ENCODE assay signal across 23 mouse cellular contexts in genomic region chr9:116813396-116813795, GRCm38 (mm10).
DNase-seq lines count a peak whose midpoint lies in the region; ATAC-seq lines count a peak whose summit lies in the region.
"Had no signal": no experiment of that assay in that cellular context is flagged by ENCODE, and none has a peak within 500 bp of the region (broad histone marks: within the 10 kb centered on the region; RNA-seq: fewer than 3 reads in every experiment).

No protein-coding gene starts in this region.

- 72% methylated on average over 2 of the region's 2 CpGs for whole genome bisulfite sequencing in hindbrain, embryonic 13.5 days
- WGBS in hindbrain, embryonic 10.5 days = 74% methylated on average over 2 of the region's 2 CpGs
- 76% methylated on average over 2 of the region's 2 CpGs for WGBS in midbrain, embryonic 14.5 days
- WGBS in midbrain, embryonic 16.5 days = 76% methylated on average over 2 of the region's 2 CpGs
- 69% methylated on average over 2 of the region's 2 CpGs for WGBS in limb, embryonic 12.5 days
- 64% methylated on average over 2 of the region's 2 CpGs for WGBS in kidney, embryonic 16.5 days

- no peaks in the 10 kb centered on the region for H3K9me3 ChIP-seq in hindbrain, embryonic 13.5 days
- no peaks in the 10 kb centered on the region for H3K9me3 ChIP-seq in hindbrain, embryonic 10.5 days
- no peaks in the 10 kb centered on the region for H3K9me3 ChIP-seq in midbrain, embryonic 14.5 days (ENCODE audit: control insufficient read depth, low read length)
- H3K9me3 ChIP-seq in midbrain, embryonic 16.5 days (replicated peaks; ENCODE audit: control insufficient read depth, low read length, poor library complexity, severe bottlenecking) = no peaks in the 10 kb centered on the region
- no peaks in the 10 kb centered on the region for H3K9me3 ChIP-seq in limb, embryonic 12.5 days
- H3K9me3 ChIP-seq in kidney, embryonic 16.5 days (ENCODE audit: low read length) = no peaks in the 10 kb centered on the region
- H3K9me3 ChIP-seq: embryonic facial prominence, embryonic 13.5 days; heart, embryonic 12.5 days; liver, embryonic 15.5 days; stomach, embryonic 15.5 days had no signal

- H3K4me1 ChIP-seq in hindbrain, embryonic 13.5 days (replicated peaks) = peaks cover 15% of the 10 kb centered on the region
- peaks cover 10% of the 10 kb centered on the region for H3K4me1 ChIP-seq in hindbrain, embryonic 10.5 days (replicated peaks)
- H3K4me1 ChIP-seq in midbrain, embryonic 14.5 days (ENCODE audit: control insufficient read depth, insufficient read depth, low read length) = 0 out of 2 replicates have a peak, but pooled peaks cover 4% of the 10 kb centered on the region
- H3K4me1 ChIP-seq in midbrain, embryonic 16.5 days (ENCODE audit: control insufficient read depth, insufficient read depth, low read length) = peaks cover 3% of the 10 kb centered on the region; the same call in 1 of the 2 replicates
- H3K4me1 ChIP-seq in limb, embryonic 12.5 days (replicated peaks) = peaks cover 45% of the 10 kb centered on the region
- peaks cover 7% of the 10 kb centered on the region for H3K4me1 ChIP-seq in kidney, embryonic 16.5 days (ENCODE audit: insufficient read depth, low read length)
- H3K4me1 ChIP-seq: liver, embryonic 15.5 days had no signal

- DNase-seq in hindbrain, embryonic 10.5 days (ENCODE audit: low spot score) = no peak
- no peak for DNase-seq in midbrain, embryonic 14.5 days
- DNase-seq in skeletal muscle tissue, adult 2 months (ENCODE audit: low read depth, low spot score) = peak; percentile 21
- no peak for DNase-seq in cerebellum, adult 11-12 months
- DNase-seq: cerebellum, postnatal 10 days; heart, postnatal 14 days; kidney, adult 2 months; kidney, postnatal 14 days; left cerebral cortex, postnatal 4 days; right cerebral cortex, postnatal 25 days had no signal

- H3K27me3 ChIP-seq in hindbrain, embryonic 13.5 days = no peaks in the 10 kb centered on the region
- H3K27me3 ChIP-seq in hindbrain, embryonic 10.5 days (ENCODE audit: insufficient read depth, poor library complexity, severe bottlenecking) = no peaks in the 10 kb centered on the region
- no peaks in the 10 kb centered on the region for H3K27me3 ChIP-seq in midbrain, embryonic 14.5 days (ENCODE audit: control insufficient read depth, insufficient read depth, low read length)
- H3K27me3 ChIP-seq in midbrain, embryonic 16.5 days (ENCODE audit: control insufficient read depth, insufficient read depth, low read depth, low read length) = no peaks in the 10 kb centered on the region
- no peaks in the 10 kb centered on the region for H3K27me3 ChIP-seq in limb, embryonic 12.5 days
- no peaks in the 10 kb centered on the region for H3K27me3 ChIP-seq in kidney, embryonic 16.5 days (ENCODE audit: insufficient read depth, low read length)
- H3K27me3 ChIP-seq: CH12.LX; embryonic facial prominence, embryonic 13.5 days; heart, embryonic 12.5 days; liver, embryonic 15.5 days; stomach, embryonic 15.5 days had no signal

- no peak overlapping the region for H3K4me2 ChIP-seq in hindbrain, embryonic 13.5 days
- H3K4me2 ChIP-seq in midbrain, embryonic 14.5 days (ENCODE audit: low read length) = no peak overlapping the region
- no peak overlapping the region for H3K4me2 ChIP-seq in midbrain, embryonic 16.5 days (ENCODE audit: low read length)
- no peak overlapping the region for H3K4me2 ChIP-seq in limb, embryonic 12.5 days
- H3K4me2 ChIP-seq in kidney, embryonic 16.5 days (replicated peaks; ENCODE audit: low read depth, low read length) = no peak overlapping the region
- H3K4me2 ChIP-seq: embryonic facial prominence, embryonic 13.5 days; heart, embryonic 12.5 days; liver, embryonic 15.5 days; stomach, embryonic 15.5 days had no signal

- H3K4me3 ChIP-seq in hindbrain, embryonic 13.5 days = no peak overlapping the region
- H3K4me3 ChIP-seq in hindbrain, embryonic 10.5 days = no peak overlapping the region
- H3K4me3 ChIP-seq in midbrain, embryonic 14.5 days (replicated peaks; ENCODE audit: low read depth, low read length) = no peak overlapping the region
- H3K4me3 ChIP-seq in midbrain, embryonic 16.5 days (ENCODE audit: low read depth, low read length) = no peak overlapping the region
- no peak overlapping the region for H3K4me3 ChIP-seq in limb, embryonic 12.5 days (replicated peaks)
- H3K4me3 ChIP-seq in kidney, embryonic 16.5 days (ENCODE audit: low read length) = no peak overlapping the region
- H3K4me3 ChIP-seq: embryonic facial prominence, embryonic 13.5 days; heart, embryonic 12.5 days; layer of hippocampus, adult 2 months; liver, embryonic 15.5 days; stomach, embryonic 15.5 days had no signal

- H3K36me3 ChIP-seq in hindbrain, embryonic 13.5 days = no peaks in the 10 kb centered on the region
- H3K36me3 ChIP-seq in hindbrain, embryonic 10.5 days = no peaks in the 10 kb centered on the region
- no peaks in the 10 kb centered on the region for H3K36me3 ChIP-seq in midbrain, embryonic 14.5 days (ENCODE audit: control insufficient read depth, insufficient read depth, low read length)
- no peaks in the 10 kb centered on the region for H3K36me3 ChIP-seq in midbrain, embryonic 16.5 days (ENCODE audit: control insufficient read depth, insufficient read depth, low read length)
- no peaks in the 10 kb centered on the region for H3K36me3 ChIP-seq in limb, embryonic 12.5 days
- no peaks in the 10 kb centered on the region for H3K36me3 ChIP-seq in kidney, embryonic 16.5 days (ENCODE audit: insufficient read depth, low read length)
- H3K36me3 ChIP-seq: liver, embryonic 15.5 days; stomach, embryonic 15.5 days had no signal

- peak overlapping the region; percentile 30 for H3K27ac ChIP-seq in hindbrain, embryonic 13.5 days
- H3K27ac ChIP-seq in hindbrain, embryonic 10.5 days = no peak overlapping the region
- 0 out of 2 replicates have a peak overlapping the region, but pooled peaks have one; percentile 26 for H3K27ac ChIP-seq in midbrain, embryonic 14.5 days (replicated peaks; ENCODE audit: low read depth, low read length)
- H3K27ac ChIP-seq in midbrain, embryonic 16.5 days (ENCODE audit: low read length) = no peak overlapping the region
- H3K27ac ChIP-seq in limb, embryonic 12.5 days = peak overlapping the region; percentile 80
- no peak overlapping the region for H3K27ac ChIP-seq in kidney, embryonic 16.5 days (ENCODE audit: low read length)
- H3K27ac ChIP-seq: embryonic facial prominence, embryonic 13.5 days; layer of hippocampus, adult 2 months; liver, embryonic 15.5 days; stomach, embryonic 15.5 days had no signal

- H3K9ac ChIP-seq in hindbrain, embryonic 13.5 days = no peak overlapping the region
- H3K9ac ChIP-seq in midbrain, embryonic 14.5 days (replicated peaks; ENCODE audit: low read length) = no peak overlapping the region
- no peak overlapping the region for H3K9ac ChIP-seq in midbrain, embryonic 16.5 days (ENCODE audit: low read depth, low read length)
- H3K9ac ChIP-seq in limb, embryonic 12.5 days (replicated peaks) = no peak overlapping the region
- H3K9ac ChIP-seq in kidney, embryonic 16.5 days (replicated peaks; ENCODE audit: low read length) = no peak overlapping the region
- H3K9ac ChIP-seq: embryonic facial prominence, embryonic 13.5 days; heart, embryonic 12.5 days; liver, embryonic 15.5 days; stomach, embryonic 15.5 days had no signal

- ATAC-seq in hindbrain, embryonic 13.5 days (ENCODE audit: low FRiP score) = no peak
- ATAC-seq in midbrain, embryonic 14.5 days (ENCODE audit: low FRiP score, low TSS enrichment) = no peak
- no peak for ATAC-seq in midbrain, embryonic 16.5 days
- no peak for ATAC-seq in limb, embryonic 12.5 days (ENCODE audit: insufficient number of reproducible peaks, insufficient read depth, low FRiP score, low TSS enrichment, low read depth)
- no peak for ATAC-seq in kidney, embryonic 16.5 days (ENCODE audit: low FRiP score, low TSS enrichment)
- ATAC-seq: forebrain, embryonic 16.5 days; inflammation-experienced regulatory T-cells, adult 6 months; lung, postnatal 0 days had no signal

Comparison
In these comparisons a context has a peak if more than half of its experiments do, and no peak if none do; other contexts are left out.
1. H3K27ac ChIP-seq: peak in hindbrain, embryonic 13.5 days (single experiment), midbrain, embryonic 14.5 days (single experiment) and limb, embryonic 12.5 days (single experiment); none in hindbrain, embryonic 10.5 days (single experiment), midbrain, embryonic 16.5 days (single experiment) and kidney, embryonic 16.5 days (single experiment).